Mouse (Mus musculus) heart, postnatal 36 days (tissue): Measurements from ENCODE around the gene Prss41. TPM values are rescaled to one million over a fixed set of nuclear protein-coding genes. Genes with fewer than 3 reads are reported as not detected.

Experiments used
- DNase-seq, 2 experiments: peaks; one replicate each; pipeline ENCODE4 v3.0.0; 2021 to 2022
- intact Hi-C: fragments of 180-260 bp; cut with DNase I; formaldehyde crosslinking; loops from one replicate; pipeline ENCODE4 v1.15.1; 2025
- total RNA-seq, 2 experiments: library from RNA; stranded (reverse); gene quantifications; 2 replicates each; pipeline ENCODE4 v1.2.3; 2021

The Prss41 gene
- total RNA-seq, 2 experiments from 2014 or later: not detected

GRCm38 (mm10) chr17:23829064-23829619 is 14.8 kb downstream of the Prss41 start, which contains the start of gene Elob:
Gene Elob (minus strand): TSS chr17:23829136.
- intact Hi-C loops: loop anchor here (1.0 to 5.0 kb wide), 4 partner anchors 25 to 82 kb away; partner anchors contain the start of genes Flywch1, Kremen2 and Srrm2
- DNase-seq: peak; percentile 83 to 88

DNA sequence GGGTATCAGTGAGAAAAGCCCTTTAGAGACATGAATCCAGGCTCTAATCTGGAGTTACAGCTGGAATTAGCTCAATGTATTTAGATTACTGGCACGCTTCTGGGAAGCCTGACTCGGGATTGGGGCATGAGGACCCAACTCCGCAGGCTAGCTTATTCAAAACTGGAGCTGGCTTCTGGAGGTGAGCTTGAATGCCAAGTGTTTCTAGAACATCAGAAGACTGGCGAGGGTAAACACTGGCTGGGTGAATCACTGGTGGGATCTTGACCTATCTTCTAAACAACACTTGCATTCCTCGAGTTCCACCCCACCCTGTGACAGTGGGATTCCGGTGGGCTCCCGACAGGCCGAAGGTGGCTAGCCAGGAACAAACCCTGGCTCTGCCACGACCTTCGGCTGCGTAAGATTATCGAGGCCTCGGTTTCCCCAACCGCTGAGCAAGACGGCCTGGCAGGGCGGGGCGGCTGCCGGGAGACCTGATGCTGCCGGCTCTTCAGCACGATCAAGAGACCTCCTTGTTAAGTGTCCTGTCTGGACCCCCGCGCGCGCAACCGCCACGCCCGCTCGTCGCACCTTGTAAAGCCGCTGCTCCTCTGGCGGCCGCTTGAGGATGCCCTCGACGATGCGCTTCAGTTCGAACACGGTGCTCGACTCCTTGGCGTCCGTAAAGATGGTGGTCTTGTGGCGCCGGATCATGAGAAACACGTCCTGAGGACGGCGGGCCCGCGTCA is 15.5 kb downstream of the Prss41 start:
- intact Hi-C loops: loop anchor here (1.0 to 5.0 kb wide), 4 partner anchors 24 to 81 kb away; partner anchors contain the start of genes Flywch1, Kremen2 and Srrm2
- DNase-seq: peak in 1 of 2 experiments; percentile 50

GRCm38 (mm10) chr17:23825591-23825990 is 18.4 kb downstream of the Prss41 start:
- intact Hi-C loops: loop anchor here (5.0 kb wide), 2 partner anchors 33 to 78 kb away; partner anchors contain the start of genes Kremen2 and Srrm2
- no peak for DNase-seq

DNA sequence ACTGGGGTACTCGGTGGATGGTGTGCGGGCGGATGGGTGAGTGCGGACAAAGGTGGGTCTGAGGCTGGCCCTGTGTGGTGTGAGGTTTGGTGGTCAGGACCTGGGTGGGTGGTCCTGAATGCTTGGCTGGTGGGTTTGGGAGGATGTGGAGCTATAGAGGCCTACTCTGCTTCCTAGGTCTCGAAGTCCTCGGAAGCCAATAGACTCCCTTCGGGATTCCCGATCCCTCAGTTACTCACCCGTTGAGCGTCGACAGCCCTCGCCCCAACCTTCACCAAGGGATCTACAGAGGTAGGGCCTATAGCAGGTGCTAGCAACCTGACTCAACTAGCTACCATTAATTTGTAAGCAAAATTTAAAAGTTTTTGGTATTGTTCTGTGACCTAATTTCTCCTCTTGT is 20.4 kb downstream of the Prss41 start:
- no peak for DNase-seq
- intact Hi-C loops: loop anchor here (2.0 kb wide), 1 partner anchor 17 kb away; no protein-coding TSS in a partner anchor

DNA sequence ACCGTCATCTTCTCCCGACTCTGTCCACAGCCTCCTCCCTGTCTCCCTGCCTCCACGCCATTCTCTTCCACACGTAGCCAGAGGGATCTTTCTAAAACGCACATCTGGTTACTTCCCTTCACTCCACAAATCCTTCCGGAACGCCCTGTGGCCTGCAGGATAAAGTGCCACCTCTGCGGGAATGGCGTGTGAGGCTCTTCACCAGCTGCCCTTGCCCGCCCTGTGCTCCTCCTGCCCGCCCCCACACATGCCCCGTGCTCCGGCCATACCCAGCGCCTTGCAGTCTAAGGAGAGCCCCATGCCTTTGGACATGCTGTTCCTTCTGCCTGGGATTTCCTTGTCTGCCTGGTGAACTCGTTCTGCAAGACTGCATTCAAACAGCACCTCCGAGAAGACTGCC is 21.0 kb downstream of the Prss41 start:
- intact Hi-C loops: loop anchor here (2.0 kb wide), 1 partner anchor 16 kb away; no protein-coding TSS in a partner anchor
- DNase-seq: no peak

DNA sequence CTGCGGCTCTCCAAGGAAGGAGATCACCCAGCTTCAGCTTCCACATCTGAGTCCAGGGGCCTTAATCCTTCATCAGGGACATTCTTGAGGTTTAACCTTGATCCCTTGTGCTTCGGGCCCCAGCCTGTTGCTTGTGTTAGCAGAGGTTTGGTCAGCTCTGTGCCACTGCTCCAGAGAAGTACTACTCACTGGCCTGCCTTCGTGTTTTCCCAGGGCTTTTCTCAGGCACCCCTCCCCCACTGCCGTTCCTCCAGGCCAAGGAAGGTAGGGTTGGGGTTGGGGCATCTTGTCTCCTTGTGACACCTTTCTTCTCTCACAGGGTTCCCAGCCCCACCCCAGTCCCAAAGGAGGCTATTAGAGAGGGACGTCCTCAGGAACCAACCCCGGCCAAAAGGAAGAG is 21.9 kb downstream of the Prss41 start:
- no peak for DNase-seq
- intact Hi-C loops: loop anchor here (2.0 kb wide), 1 partner anchor 15 kb away; no protein-coding TSS in a partner anchor

DNA sequence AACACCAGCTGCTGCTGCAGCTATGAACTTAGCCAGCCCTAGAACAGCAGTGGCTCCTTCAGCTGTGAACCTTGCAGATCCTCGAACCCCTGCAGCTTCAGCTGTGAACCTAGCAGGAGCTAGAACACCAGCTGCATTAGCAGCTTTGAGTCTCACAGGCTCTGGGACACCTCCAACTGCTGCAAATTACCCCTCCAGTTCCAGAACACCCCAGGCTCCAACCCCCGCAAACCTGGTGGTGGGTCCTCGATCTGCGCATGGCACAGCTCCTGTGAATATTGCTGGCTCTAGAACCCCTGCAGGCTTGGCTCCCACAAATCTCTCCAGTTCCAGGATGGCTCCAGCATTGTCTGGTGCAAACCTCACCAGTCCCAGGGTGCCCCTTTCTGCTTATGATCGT is 23.2 kb downstream of the Prss41 start:
- intact Hi-C loops: no loop called here
- no peak for DNase-seq

GRCm38 (mm10) chr17:23819235-23819634 is 24.7 kb downstream of the Prss41 start:
- intact Hi-C loops: no loop called here
- no peak for DNase-seq

- no peak for DNase-seq
- intact Hi-C loops: no loop called here
Observed at GRCm38 (mm10) chr17:23818579-23818978, 25.4 kb downstream of the Prss41 start.

- no peak for DNase-seq
- intact Hi-C loops: no loop called here
Observed at GRCm38 (mm10) chr17:23815641-23816040, 28.3 kb downstream of the Prss41 start.

GRCm38 (mm10) chr17:23807918-23808317 is 36.1 kb downstream of the Prss41 start:
- no peak for DNase-seq
- intact Hi-C loops: loop anchor here (2.0 to 5.0 kb wide), 2 partner anchors 15 to 56 kb away; no protein-coding TSS in a partner anchor

DNA sequence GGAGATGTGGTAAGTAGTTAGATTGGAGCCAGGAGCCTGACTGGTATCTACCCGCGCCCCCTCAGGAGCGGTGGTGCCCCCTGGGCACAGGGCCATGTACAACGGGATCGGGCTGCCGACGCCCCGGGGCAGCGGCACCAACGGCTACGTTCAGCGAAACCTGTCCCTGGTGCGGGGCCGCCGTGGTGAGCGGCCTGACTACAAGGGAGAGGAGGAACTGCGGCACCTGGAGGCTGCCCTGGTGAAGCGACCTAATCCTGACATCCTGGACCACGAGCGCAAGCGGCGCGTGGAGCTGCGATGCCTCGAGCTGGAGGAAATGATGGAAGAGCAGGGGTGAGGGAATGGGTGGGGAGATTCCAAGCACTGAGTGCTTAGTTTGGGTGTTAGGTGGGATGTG is 37.1 kb downstream of the Prss41 start:
- peak in 1 of 2 experiments; percentile 41 for DNase-seq
- intact Hi-C loops: loop anchor here (2.0 to 5.0 kb wide), 2 partner anchors 16 to 55 kb away; no protein-coding TSS in a partner anchor

GRCm38 (mm10) chr17:23804426-23805085 is 39.4 kb downstream of the Prss41 start:
- DNase-seq: no peak
- intact Hi-C loops: loop anchor here (1.0 to 5.0 kb wide), 2 partner anchors 25 to 52 kb away; partner anchors contain the start of gene Elob

DNA sequence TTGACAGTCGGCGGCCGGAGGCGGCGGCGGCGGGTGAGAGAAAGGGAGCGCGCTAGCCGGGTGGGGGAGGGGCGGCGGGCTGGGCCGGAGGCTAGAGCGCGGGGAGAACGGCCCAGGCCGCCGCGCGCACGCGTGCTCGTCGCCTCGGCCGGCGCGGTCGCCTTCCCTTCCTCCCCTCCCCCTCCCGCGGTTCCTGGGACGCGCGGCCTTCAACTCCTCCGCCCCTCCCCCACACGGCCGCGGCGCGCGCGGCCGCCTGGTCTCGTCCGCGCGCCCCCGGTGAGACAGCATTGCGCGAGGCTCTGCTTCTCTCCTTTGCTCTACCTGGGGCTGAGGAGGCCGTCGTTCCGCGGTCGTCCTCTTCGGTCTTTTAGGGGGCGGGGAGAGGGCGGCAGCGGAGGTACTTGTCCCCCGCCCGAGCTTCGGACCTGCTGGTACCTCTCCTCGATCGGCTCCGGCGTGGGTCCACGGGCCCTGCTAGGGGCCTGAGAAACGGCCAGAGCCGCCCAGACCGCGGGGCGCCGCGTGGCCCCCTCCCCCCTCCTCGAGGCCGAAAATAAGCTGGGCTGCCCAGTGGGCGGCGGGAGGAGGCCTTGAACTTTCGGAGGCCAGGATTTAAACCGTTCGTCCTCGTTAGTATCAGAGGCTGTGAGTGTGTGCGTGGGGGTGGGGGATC is 40.5 kb downstream of the Prss41 start:
- peak in 1 of 2 experiments; percentile 69 for DNase-seq
- intact Hi-C loops: loop anchor here (1.0 kb wide), 1 partner anchor 26 kb away; the partner anchor contains the start of gene Elob

DNA sequence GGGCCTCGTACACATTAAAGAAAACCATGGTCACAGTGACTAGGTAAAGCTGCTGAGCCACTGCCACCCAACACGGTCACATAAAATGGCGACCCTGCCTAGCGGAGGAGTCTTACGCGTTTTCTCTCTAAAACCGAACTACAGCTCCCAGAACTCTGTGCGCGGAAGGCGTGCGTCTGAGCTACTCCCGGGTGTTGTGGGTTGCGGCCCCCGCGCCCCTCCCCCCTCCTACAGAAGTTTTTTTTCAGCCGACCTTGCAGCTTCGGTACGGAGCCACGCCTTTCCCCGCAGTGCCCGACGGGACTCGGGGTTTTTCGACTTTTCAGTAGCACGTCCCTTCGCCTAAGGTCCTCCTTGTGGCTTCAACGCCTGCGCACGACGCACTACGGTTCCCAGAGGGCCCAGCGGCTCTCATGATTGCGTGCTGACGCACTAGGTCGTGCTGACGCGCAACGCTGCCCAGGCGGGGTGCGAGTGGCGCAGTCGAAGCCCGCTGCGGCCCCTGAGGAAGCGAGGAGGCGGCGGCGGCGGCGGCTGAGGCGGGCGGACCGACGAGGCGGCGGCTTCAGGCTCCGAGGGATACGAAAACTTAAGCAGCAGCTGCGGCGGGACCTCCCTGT is 41.1 kb downstream of the Prss41 start:
- intact Hi-C loops: no loop called here
- DNase-seq: peak; percentile 94 to 95

- no peak for DNase-seq
- intact Hi-C loops: no loop called here
Observed at GRCm38 (mm10) chr17:23801627-23802026, 42.3 kb downstream of the Prss41 start.

DNA sequence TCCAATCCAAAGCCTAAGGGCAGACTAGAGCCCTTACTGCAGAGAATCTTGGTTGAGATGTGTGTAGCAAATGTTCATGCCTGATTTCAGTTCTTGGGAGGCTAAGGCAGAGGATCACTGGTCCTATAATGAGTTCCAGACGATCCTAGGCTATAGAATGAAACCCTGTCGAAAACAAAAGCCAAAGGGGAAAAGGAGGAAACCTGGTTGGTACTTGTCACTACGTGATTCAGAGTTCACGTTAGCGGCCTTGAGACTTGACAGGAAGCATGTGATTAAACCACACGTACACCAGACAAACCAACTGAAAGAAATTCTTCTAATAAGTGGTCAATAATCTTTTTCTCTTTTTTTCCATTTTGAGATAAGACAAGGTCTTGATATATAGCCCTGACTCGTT is 46.7 kb downstream of the Prss41 start:
- intact Hi-C loops: no loop called here
- DNase-seq: no peak

GRCm38 (mm10) chr17:23795323-23795722 is 48.6 kb downstream of the Prss41 start:
- intact Hi-C loops: no loop called here
- no peak for DNase-seq

DNA sequence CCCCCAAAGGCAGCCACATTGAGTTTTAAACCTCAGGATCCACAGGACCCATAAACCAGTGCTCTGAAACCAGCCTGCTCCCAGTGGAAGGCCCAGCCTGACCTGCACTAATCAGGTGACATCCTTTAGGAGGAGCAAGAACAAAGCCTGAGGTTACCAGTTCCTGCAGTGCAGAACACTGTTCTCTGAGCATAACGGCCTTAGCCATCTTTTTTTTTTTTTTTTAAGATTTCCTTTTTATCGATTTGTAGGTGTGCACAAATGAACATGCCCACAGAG is 53.0 kb downstream of the Prss41 start:
- DNase-seq: no peak
- intact Hi-C loops: loop anchor here (5.0 kb wide), 1 partner anchor 36 kb away; the partner anchor contains the start of gene Elob
